Mouse (Mus musculus): ENCODE data around the gene Smurf2.
"Not testable (repeated sequence)": the region's sequence is repeated elsewhere in the genome, so short reads cannot be mapped to it uniquely, and the experiment has no call there.

The Smurf2 gene

DNA sequence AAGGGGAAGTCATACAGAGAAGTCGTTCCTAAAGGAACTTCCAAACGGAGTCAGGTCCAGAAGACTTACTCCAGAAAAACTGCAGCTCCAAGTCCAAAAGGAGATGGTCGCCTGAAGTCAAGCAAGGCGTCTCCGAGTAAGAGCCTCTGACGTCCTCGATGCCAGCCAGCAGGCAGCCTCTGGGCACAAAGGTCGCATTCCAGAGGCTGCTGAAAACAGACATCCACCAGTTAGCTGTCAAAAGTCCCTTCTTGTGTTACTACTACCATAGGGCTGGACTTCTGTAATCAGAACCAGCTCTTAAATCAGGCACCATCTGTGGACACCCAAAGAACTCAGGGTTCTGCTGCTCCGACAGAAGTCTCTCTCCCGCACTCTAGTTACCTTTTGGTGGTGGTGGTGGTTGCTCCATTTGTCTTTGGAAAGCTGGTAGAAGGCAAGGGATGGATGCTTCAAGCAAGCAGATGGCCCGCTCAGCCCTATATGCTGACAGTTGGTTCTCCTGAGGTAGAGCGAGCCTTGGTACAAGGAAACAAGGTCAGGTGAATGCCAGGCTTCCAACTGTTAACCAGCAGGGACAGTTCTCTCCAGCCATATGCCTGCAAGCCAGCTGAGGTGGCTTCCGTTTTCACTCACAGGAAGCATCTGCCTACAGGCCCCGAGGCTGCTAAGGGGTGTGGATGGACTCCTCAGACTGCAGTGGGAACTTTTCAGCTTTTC is 105.8 kb downstream of the Smurf2 start:
- no peak for DNase-seq (ENCODE audit: low read depth, low spot score)

DNA sequence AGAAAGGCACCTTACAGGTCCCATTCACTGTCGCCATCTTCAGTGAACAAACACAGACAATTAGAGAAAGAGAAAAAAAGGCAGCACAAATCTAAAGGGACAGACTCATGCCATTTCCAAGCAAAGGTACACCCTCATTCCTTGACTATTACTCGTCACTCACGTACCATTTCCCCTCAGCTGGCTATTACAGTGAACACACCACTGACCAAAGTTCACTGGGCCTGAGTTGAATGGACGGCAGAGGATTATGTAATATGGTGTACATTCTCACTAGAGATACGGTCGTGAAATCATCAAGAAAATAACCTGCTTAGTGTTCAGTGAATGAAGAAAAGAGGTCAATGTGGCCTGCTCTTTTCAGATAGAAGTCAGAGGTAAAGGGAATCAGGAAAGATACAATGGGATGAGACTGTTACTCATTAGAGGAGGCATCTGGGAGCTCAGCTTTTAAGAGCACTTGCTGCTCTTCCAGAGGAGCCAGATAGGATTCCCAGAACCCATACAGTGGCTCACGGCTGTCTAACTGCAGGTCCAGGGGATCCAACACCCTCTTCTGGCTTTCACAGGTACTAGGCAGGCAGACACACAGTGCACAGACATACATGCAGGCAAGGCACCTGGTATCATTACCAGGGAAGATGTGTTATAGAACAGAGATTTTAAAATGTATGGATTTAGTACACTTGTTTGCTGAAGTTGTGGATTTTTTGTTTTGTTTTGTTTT is 107.9 kb downstream of the Smurf2 start:
- no peak for DNase-seq (ENCODE audit: low read depth, low spot score)

DNA sequence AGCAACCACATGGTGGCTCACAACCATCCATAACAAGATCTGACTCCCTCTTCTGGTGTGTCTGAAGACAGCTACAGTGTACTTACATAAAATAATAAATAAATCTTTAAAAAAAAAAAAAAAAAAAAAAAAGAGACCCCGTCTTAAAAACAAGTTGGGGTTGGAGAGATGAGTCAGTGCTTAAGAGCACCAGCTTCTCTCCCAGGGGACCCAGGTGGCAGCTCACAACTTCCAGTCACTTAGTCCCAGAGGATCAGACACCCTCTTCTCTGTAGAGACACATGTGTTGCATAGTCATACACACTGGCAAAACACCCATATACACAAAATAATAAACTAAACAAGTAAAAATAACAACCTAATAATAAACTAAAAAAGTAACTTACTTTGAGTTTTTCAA is 113.1 kb downstream of the Smurf2 start:
- not testable (repeated sequence) for DNase-seq (ENCODE audit: low read depth, low spot score)

DNA sequence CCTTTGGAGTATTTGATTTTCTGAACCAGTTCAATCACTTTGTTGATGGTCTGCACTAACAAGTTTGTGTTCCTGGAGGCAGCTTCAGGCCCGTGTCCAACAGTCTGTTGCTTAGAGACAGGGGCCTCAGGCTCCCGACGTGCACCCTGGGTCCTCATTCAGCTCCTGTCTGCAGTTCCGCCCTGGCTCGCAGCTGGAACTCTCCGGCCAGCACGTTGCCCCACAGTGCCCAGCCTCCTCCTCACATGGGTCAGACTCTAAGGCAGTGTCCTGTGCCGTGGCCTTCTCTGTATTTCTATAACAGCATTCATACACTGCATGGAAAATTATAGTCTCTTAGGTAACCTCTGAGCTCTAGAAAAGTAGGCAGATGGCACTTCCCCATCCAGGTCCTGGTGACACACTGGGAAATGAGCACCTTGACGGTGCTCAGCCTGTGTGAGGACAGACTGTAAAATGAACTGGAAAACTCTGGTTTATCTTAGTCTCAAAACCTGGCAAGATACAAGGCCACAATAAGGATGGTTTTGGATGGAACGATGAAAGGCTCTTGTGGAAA is 118.4 kb downstream of the Smurf2 start:
- DNase-seq (ENCODE audit: low read depth, low spot score): no peak

DNA sequence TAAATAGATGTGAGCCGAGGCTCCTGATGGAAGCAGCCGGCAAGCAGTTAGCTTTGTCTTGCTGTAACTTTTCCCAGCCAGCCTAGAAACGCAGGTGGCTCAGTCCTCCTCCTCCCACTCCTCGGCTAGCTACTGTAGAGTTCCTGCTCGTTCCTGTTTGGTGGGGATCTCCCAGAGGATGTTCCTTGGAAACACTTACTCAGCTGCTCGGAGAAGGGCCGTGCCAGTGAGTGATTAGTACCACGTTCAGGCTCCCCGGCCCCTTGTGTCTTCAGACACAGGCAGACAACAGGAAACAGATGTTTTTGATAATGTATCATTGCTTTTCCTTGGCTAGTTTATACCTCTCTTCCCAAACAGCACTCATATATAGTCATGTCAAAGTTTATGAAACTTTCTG is 124.8 kb downstream of the Smurf2 start:
- no peak for DNase-seq (ENCODE audit: low read depth, low spot score)

DNA sequence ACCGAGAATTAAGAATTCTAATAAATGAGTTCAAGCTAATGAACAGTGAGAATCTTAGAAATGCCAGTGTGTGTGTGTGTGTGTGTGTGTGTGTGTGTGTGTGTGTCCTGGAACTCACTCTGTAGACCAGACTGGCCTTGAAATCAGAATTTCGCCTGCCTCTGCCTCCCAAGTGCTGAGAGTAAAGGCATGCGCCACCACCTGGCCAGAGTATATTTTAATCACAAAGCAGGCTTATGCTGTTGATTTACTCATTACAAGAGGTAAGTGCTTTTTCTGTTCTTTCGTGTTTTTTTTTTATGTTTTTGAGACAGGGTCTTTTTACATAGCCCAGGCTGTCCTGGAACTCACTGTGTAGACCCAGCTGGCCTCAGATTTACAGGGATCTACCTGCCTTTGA is 126.7 kb downstream of the Smurf2 start:
- no peak for DNase-seq (ENCODE audit: low read depth, low spot score)

DNA sequence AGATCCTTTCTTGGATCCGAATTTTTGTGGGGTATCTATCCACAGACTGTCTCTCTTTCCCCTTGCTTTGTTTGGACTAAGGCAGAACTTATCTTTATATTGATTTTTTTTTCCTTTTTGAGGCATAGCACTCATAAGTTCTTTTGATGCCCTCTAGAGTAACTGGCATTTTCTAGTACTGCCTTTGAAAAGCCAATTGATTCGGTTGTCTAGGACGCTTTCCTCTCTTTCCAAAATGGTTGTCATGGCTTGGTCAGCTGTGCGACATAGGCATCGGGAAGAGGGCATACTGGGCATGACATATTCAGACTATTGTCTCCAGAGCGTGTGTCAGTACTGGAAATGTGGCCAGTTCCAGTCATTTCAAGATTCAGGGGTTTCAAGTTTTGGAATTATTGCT is 130.9 kb downstream of the Smurf2 start:
- DNase-seq (ENCODE audit: low read depth, low spot score): no peak

DNA sequence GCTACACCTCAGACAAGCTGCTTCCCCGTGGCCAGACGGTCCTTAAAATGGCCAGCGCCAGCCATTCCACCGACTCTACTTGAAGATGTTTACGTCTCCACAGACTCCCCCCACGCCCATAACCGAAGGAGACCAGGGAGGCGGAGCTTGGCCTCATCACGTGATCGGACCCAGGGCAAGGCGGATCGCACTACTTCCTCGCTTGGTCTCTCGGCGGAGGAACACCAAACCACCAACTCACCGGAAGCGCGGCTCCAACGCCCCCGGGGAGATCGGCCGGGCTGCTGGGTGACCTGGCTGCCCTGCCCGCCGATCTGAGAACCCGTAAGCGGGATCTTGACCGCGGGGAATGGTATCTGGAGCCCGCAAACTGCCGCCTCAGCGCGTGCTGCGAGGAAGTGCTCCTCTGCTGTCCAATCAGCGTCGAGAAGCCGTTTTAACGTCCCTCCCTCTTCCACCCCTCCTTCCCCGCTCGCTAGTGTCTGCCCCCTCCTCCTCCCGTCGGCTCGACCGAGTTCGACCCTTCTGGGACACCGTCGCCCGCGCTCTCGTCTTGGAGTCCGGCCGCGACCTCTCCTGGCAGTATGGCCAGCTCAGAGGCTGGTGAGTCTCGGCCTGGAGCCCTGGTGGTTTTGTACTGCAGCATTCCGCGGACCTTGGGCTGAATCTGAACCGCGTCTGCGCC is 131.6 kb downstream of the Smurf2 start, which contains the start of the genes Ddx5 and Cep95:
Gene Ddx5, minus strand, starts transcription at position 411 of the 685 bp plus-strand sequence.
Gene Cep95, plus strand, starts transcription at position 478 of the 685 bp plus-strand sequence.
- DNase-seq (ENCODE audit: low read depth, low spot score): peak; percentile 97

DNA sequence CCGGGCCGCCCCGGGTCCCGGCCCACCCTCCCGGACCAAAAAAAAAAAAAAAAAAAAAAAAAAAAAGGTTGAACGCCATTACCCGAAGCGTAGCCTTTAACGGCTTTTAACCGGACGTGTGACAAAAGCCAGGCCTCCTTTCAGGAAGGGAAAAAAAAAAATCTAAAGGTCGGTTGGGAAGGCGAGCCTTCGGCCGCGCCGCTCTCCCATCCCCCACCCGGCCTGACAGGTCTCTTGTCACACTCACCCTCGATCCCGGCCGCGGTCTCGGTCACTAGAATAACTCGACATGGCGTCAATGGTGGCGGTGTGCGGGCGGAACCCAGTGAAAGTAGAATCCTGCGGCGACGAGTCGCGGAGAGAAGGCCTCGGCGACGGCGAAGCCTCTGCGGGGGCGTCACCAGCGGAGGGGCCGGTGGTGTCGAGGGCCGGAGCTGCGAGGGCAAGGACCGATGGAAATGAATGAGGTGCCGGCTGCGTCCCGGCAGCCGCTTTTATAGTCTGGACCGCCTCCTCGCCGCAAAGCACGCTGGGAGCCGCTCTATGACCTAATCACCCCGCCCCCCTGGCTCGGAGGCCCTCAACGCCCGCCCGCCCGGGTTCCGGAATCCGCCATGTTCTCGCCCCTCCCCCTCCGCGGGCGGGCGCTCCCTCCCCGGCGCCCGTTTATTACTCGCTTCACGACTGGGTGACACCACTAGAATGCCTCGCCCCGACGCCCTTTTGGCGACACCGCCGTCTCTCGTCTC is 132.3 kb downstream of the Smurf2 start:
- peak; percentile 91 for DNase-seq (ENCODE audit: low read depth, low spot score)

DNA sequence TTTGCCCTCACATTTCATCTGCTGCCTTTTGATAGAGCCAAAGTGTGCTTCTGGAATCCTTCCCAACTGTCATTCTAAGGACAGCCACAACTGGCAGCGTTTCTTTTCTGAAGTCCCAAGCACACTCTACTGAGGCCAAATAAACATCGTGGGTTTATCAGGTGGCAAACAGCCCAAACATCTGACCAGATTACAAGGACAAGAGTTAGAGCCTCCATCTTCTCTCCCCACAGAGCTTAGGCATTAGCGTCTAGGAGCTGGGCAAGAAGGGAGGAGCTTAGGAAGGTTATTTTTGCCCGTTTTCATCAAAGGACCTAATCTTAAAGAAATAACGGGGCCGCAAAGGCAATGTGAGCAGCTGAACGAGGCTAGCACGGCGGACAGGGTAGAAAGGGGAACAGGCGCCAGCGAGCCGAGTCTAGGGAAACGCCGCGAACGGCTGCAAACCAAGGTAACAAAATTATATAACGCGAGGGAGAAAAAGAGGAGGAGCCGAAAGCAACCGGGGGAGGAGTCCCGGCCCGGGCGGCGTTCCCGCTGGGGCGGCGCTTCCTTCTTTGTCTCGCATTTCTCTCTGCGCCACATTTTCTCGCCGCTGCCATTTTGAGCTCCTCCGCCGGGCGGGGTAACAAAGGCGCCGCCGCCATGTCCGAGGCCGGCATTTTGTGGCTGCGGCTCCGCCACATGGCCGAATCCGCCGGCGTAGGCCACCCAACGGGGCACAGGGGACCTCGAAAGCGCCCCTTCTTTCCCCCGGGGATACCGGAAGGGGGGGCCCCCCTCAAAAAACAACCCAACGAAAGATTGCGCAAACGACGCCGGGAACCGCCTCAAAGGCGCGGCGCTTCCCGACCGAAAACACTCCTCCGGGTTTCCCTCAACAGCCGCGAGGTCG is 133.1 kb downstream of the Smurf2 start:
- DNase-seq (ENCODE audit: low read depth, low spot score): peak; percentile 72

DNA sequence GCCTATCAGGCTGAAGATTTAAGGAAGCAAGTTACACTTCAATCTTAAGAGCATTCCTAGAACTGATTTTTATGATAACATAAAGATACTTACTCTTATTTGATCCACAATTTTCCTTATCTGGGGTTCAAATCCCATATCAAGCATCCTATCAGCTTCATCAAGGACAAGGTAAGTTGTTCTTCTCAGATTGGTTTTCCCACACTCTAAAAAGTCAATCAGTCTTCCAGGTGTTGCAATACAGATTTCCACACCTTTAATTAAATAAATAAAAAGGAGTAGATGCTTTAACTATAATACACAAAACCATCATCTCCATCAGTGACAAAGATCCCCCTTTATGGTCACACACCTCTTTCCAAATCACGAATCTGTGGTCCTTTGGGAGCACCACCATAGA is 135.5 kb downstream of the Smurf2 start:
- no peak for DNase-seq (ENCODE audit: low read depth, low spot score)

DNA sequence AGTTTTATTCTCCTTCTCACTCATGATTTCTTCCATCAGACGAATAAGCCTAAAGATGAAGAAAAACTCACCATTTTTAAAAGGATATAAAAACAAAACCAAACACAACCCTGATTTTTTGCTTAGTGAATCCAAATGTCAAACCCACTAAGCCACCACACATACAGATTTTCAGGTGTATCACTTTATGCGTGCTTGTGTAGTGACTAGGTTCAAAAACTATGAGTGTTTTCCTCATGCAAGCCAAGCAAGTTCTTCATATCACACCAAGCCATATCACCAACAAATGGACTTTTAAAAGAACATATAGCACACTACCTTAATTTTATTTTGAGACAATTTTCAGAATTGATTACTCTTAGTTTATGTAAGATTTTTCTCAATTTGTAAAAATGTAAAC is 136.0 kb downstream of the Smurf2 start:
- DNase-seq (ENCODE audit: low read depth, low spot score): no peak

DNA sequence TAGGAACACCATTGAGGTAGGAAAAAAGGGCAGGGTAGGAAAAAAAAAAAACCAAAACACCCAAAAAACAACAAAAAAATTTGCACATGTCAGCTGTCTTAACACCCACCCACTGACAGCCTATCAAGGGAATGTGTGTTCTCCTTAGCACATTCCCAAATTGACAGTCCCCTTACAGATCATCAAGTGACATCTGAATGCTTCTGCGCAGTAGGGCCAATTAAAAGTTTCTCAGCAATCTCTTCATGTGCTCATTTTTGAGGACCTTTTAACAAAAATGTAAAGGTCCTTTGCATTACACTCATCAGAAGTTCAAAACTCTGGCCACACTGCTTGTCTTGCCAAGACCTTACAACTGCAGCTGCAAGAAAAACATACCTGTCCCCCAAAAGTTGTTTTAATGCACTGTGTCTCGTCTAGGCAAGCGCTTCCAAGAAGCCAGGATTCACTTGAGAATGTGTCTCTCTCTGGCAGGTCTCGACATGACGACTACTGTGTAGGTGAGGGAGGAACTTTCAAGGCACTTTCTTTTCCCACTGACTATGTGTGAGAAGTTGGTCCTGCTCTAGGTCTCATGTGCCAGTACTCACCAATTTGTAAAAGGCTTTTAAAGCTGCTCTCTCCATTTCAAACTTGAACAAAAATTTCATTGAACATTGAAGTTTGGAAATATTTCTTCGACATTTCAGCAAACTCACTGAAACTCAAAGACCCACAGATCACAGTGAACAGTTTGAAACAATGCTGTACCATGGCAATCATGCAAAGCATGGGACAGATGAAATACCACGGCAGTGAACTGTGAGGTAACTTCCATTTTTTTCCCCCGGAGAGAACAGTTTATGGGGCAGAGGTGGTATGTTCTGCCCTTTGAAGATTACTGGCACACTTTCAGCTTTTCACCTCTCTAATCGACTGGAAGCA is 137.4 kb downstream of the Smurf2 start:
- DNase-seq (ENCODE audit: low read depth, low spot score): no peak

DNA sequence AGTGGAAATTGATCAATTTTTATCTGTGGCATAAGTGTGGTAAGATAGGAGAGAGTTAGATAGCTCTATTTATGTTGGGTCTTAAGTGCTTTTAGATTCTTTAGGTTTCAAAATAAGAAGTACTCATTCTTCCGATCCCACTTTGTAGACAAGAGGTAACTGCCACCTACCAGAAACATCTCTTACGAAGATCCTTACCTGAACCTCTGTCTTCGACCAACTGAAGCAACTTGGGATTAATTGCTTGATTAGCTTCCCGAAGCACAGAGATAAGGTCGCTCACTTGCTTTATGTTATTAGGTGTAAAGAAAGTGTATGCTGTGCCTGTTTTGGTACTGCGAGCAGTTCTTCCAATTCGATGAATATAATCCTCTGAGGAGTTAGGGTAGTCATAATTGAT is 138.2 kb downstream of the Smurf2 start:
- DNase-seq (ENCODE audit: low read depth, low spot score): not testable (repeated sequence)

DNA sequence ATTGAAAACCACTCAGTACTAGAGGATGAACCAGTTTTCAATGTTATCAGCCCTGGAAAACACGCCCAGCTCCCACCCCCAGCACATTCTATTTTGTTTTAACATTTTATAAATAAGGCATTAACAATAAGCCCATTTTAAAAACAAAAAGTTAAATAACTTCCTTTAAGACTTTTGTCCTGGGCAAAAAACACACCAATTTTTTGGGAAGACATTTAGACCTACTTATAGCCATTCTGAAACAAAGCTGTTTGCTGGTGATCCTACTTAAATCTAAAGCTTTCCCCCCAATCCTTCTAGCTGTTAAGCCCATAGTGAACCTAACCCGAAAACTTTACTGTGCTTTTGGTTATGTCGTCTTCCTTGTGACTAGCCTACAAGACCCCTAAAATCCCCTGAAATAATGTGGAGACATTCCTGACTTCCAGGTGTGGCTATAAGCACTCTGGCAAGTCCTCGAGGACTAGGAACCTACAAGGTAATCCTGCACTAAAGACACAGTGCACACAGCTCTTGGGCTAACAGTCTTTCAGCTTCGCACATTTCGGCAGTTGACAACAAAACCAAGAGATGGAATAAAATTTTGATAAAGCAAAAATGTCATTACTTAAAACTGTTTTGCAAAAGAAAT is 139.8 kb downstream of the Smurf2 start:
- DNase-seq (ENCODE audit: low read depth, low spot score): no peak

DNA sequence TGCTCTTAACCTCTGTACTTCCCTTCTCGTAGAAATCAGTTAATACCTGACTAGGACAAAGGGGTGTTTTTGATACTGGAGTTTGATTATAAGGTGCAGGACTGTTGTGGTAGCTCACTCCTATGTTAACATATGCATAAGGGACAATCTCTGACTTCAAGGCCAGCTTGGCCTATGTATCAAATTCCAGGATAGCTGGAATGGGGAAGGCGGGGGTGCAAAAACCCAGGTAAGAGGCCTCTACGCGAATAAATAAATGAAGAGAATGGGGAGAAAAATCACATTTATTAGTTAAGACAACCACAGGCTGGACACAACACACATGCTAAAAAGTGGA is 140.5 kb downstream of the Smurf2 start:
- DNase-seq (ENCODE audit: low read depth, low spot score): no peak

DNA sequence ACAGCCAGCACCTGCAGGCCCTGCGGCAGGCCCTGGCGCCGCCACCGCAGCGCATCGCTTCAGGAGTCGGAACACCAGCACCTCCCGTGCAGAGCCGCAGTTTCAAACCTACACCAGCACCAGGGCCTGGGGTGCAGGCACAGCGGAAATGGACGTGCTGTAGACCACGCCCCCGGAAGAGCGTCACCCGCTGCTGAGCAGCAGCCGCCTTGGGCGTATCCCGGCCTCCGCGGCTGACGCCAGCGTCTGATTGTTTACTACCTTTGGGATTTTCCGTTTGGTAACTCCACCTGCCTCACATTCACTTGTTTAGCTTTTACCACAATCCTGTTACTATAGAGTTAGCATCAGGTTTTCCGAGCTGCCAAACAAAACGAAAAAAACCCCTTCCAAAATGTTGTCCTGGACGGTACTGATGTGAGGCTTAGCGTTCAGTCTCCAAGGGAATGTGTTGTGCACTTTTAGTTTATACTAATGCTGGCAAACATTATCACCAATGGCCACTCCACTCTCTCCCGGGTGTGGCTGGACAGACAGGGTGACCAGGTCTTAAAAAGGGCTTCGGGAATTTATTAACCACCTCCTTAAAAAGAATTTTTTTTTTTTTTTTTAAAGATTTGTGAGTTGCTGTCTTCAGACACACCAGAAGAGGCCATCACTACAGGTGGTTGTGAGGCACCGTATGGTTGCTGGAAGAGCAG is 141.0 kb downstream of the Smurf2 start, which contains the start of gene Polg2:
Gene Polg2, minus strand, starts transcription at position 150 of the 701 bp plus-strand sequence.
- DNase-seq (ENCODE audit: low read depth, low spot score): peak; percentile 82

All from brain, embryonic 18.5 days (tissue).